ENCODE assay signal across 9 mouse cellular contexts in genomic region chr4:153175660-153176059, GRCm38 (mm10).
DNase-seq lines count a peak whose midpoint lies in the region; ATAC-seq lines count a peak whose summit lies in the region.
"Had no signal": no experiment of that assay in that cellular context is flagged by ENCODE, and none has a peak within 500 bp of the region (broad histone marks: within the 10 kb centered on the region; RNA-seq: fewer than 3 reads in every experiment).

No protein-coding gene starts in this region.

- no peak overlapping the region for H3K9ac ChIP-seq in limb, embryonic 12.5 days (replicated peaks)

- no peak overlapping the region for H3K4me3 ChIP-seq in limb, embryonic 12.5 days (replicated peaks)

- H3K4me1 ChIP-seq in limb, embryonic 12.5 days (replicated peaks): 0 out of 2 replicates have a peak, but pooled peaks cover 4% of the 10 kb centered on the region

- intact Hi-C loops in gastrocnemius, postnatal 14 days (cut with DNase I; ENCODE audit: low total_unique reads): no loop called here
- intact Hi-C loops in gastrocnemius, postnatal 36 days (cut with DNase I): loop anchor here (10.0 kb wide), 1 partner anchor 309 kb away; the partner anchor contains the start of gene Ajap1

- peaks cover 8% of the 10 kb centered on the region; the same call in 1 of the 2 replicates for H3K9me3 ChIP-seq in limb, embryonic 12.5 days

- no peak overlapping the region for H3K27ac ChIP-seq in limb, embryonic 12.5 days
- H3K27ac ChIP-seq: macrophage had no signal

- peak; percentile 41 for DNase-seq in gastrocnemius, postnatal 14 days
- DNase-seq in gastrocnemius, postnatal 36 days: no peak
- DNase-seq in R1 (ENCODE audit: low read depth, low spot score): peak; percentile 97
- peak; percentile 71 for DNase-seq in embryo, embryonic 11.5 days (ENCODE audit: low read depth, low spot score)
- peak; percentile 62 for DNase-seq in hindlimb bud, embryonic 11.5 days (ENCODE audit: extremely low spot score, low read depth, low spot score)
- peak; percentile 16 for DNase-seq in ovary, postnatal 36 days (ENCODE audit: low spot score)
- DNase-seq in c-Kit-positive CD71-positive TER-119-positive erythroid progenitor cells, embryonic 14.5 days (ENCODE audit: low spot score): no peak

- 3% methylated on average over 12 of the region's 12 CpGs for WGBS in limb, embryonic 12.5 days

- peak overlapping the region; percentile 26 for H3K4me2 ChIP-seq in limb, embryonic 12.5 days

- peaks cover 6% of the 10 kb centered on the region; the same call in 1 of the 2 replicates for H3K27me3 ChIP-seq in limb, embryonic 12.5 days

- H3K36me3 ChIP-seq in limb, embryonic 12.5 days: no peaks in the 10 kb centered on the region

- ATAC-seq in limb, embryonic 12.5 days (ENCODE audit: insufficient number of reproducible peaks, insufficient read depth, low FRiP score, low TSS enrichment, low read depth): 0 out of 2 replicates have a peak, but pooled peaks have one; percentile 20

Comparison
In these comparisons a context has a peak if more than half of its experiments do, and no peak if none do; other contexts are left out.
1. DNase-seq: peak in gastrocnemius, postnatal 14 days (single experiment), R1 (single experiment), embryo, embryonic 11.5 days (single experiment), hindlimb bud, embryonic 11.5 days (single experiment) and ovary, postnatal 36 days (single experiment); none in gastrocnemius, postnatal 36 days (0 of 2) and c-Kit-positive CD71-positive TER-119-positive erythroid progenitor cells, embryonic 14.5 days (single experiment).